Mouse (Mus musculus): ENCODE results near the gene Ddo. TPM values are rescaled to one million over a fixed set of nuclear protein-coding genes. Genes with fewer than 3 reads are reported as not detected.
A peak's percentile ranks its signal among the peaks of the same experiment; 100 is the strongest.

Gene Ddo
- total RNA-seq, 1 experiment: not detected

GRCm38 (mm10) chr10:40711127-40711526 is 81.3 kb downstream of the Ddo start:
- no peak overlapping the region for H3K27ac ChIP-seq (ENCODE audit: insufficient read depth, low read depth, low read length, poor library complexity, severe bottlenecking)
- TF ChIP-seq ZNF384 (IDR thresholded peaks at IDR 0.05; ENCODE audit: low read depth, low read length): no peak
- no peak for TF ChIP-seq MAFK (IDR thresholded peaks at IDR 0.05; ENCODE audit: insufficient read depth, low read depth, low read length)
- no peak for TF ChIP-seq ZC3H11A (IDR thresholded peaks at IDR 0.05; ENCODE audit: borderline replicate concordance, low read depth, low read length)
- TF ChIP-seq CHD2 (IDR thresholded peaks at IDR 0.05; ENCODE audit: low read depth, low read length): no peak
- TF ChIP-seq HCFC1 (IDR thresholded peaks at IDR 0.05; ENCODE audit: borderline replicate concordance, insufficient read depth, low read length): no peak
- H3K9me3 ChIP-seq (ENCODE audit: control insufficient read depth, insufficient read depth, low read depth, low read length): no peaks in the 10 kb centered on the region
- no peaks in the 10 kb centered on the region for H3K36me3 ChIP-seq (ENCODE audit: control insufficient read depth, insufficient read depth, low read length, poor library complexity, severe bottlenecking)
- DNase-seq (ENCODE audit: low read depth, low spot score): no peak
- in situ Hi-C loops (cut with MboI; ENCODE audit: low sequenced_read_pairs in 2 of 2, unreplicated experiment in 2 of 2): no loop called here
- peaks cover 0 to 6% of the 10 kb centered on the region in 2 experiments; a peak in 1 of 4 replicates for H3K4me1 ChIP-seq (ENCODE audit: control insufficient read depth in 2 of 2, insufficient read depth in 2 of 2, low read length in 2 of 2, poor library complexity in 1 of 2)
- H3K4me3 ChIP-seq (ENCODE audit: insufficient read depth in 1 of 2, low read depth in 1 of 2, low read length in 2 of 2, poor library complexity in 1 of 2, severe bottlenecking in 1 of 2): no peak overlapping the region
- H3K9ac ChIP-seq (ENCODE audit: insufficient read depth, low read depth, low read length, poor library complexity, severe bottlenecking): no peak overlapping the region

DNA sequence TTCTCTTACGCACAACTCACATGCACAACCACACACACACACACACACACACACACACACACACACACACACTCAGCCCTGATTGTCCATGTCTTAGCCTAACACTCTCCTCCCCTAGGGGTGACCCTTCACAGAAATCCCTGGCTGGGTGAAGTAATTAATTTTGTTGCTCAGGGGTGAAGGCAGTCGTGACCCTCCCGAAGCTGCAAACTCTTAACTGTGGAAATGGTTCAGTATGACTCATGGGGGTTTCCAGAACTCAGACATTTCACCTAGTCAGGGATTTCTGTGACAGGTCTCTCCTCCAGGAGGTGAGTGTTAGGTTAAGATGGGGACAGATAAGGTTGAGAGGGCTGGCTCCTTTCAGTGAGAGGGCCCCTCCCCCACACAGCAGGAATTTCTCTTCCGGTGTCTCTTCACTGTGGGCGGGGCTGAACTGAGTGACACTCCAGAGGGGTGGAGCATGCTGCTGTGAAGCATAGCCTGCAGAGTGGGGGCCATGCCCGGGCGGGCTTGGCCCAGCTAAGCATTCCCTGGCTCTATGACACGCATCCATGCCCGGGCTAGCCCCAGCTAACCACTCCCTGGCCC is 83.3 kb downstream of the Ddo start:
- DNase-seq (ENCODE audit: low read depth, low spot score): peak; percentile 45

GRCm38 (mm10) chr10:40713829-40714228 is 84.0 kb downstream of the Ddo start:
- Histone ChIP-seq H3K9ac (ENCODE audit: insufficient read depth, low read depth, low read length, poor library complexity, severe bottlenecking) (no peak overlapping the region), H3K9me3 (ENCODE audit: control insufficient read depth, insufficient read depth, low read depth, low read length) (no peaks in the 10 kb centered on the region), H3K4me3 (ENCODE audit: insufficient read depth in 1 of 2, low read depth in 1 of 2, low read length in 2 of 2, poor library complexity in 1 of 2, severe bottlenecking in 1 of 2) (no peak overlapping the region), H3K27ac (ENCODE audit: insufficient read depth, low read depth, low read length, poor library complexity, severe bottlenecking) (no peak overlapping the region), H3K4me1 (ENCODE audit: control insufficient read depth in 2 of 2, insufficient read depth in 2 of 2, low read length in 2 of 2, poor library complexity in 1 of 2) (peaks cover 0 to 6% of the 10 kb centered on the region in 2 experiments; a peak in 1 of 4 replicates), H3K36me3 (ENCODE audit: control insufficient read depth, insufficient read depth, low read length, poor library complexity, severe bottlenecking) (no peaks in the 10 kb centered on the region)
- TF ChIP-seq ZNF384 (IDR thresholded peaks at IDR 0.05; ENCODE audit: low read depth, low read length) (no peak), CHD2 (IDR thresholded peaks at IDR 0.05; ENCODE audit: low read depth, low read length) (no peak), ZC3H11A (IDR thresholded peaks at IDR 0.05; ENCODE audit: borderline replicate concordance, low read depth, low read length) (no peak), HCFC1 (IDR thresholded peaks at IDR 0.05; ENCODE audit: borderline replicate concordance, insufficient read depth, low read length) (no peak), MAFK (IDR thresholded peaks at IDR 0.05; ENCODE audit: insufficient read depth, low read depth, low read length) (no peak)
- no peak for DNase-seq (ENCODE audit: low read depth, low spot score)
- in situ Hi-C loops (cut with MboI; ENCODE audit: low sequenced_read_pairs in 2 of 2, unreplicated experiment in 2 of 2): no loop called here

More for the DNA sequence above, 83.3 kb downstream of the Ddo start:
- Histone ChIP-seq H3K4me3 (ENCODE audit: insufficient read depth in 1 of 2, low read depth in 1 of 2, low read length in 2 of 2, poor library complexity in 1 of 2, severe bottlenecking in 1 of 2) (no peak overlapping the region), H3K9ac (ENCODE audit: insufficient read depth, low read depth, low read length, poor library complexity, severe bottlenecking) (no peak overlapping the region), H3K36me3 (ENCODE audit: control insufficient read depth, insufficient read depth, low read length, poor library complexity, severe bottlenecking) (no peaks in the 10 kb centered on the region), H3K4me1 (ENCODE audit: control insufficient read depth in 2 of 2, insufficient read depth in 2 of 2, low read length in 2 of 2, poor library complexity in 1 of 2) (peaks cover 0 to 6% of the 10 kb centered on the region in 2 experiments; a peak in 1 of 4 replicates), H3K9me3 (ENCODE audit: control insufficient read depth, insufficient read depth, low read depth, low read length) (no peaks in the 10 kb centered on the region), H3K27ac (ENCODE audit: insufficient read depth, low read depth, low read length, poor library complexity, severe bottlenecking) (no peak overlapping the region)
- no peak for TF ChIP-seq CHD2 (IDR thresholded peaks at IDR 0.05; ENCODE audit: low read depth, low read length)
- TF ChIP-seq MAFK (IDR thresholded peaks at IDR 0.05; ENCODE audit: insufficient read depth, low read depth, low read length): no peak
- no peak for TF ChIP-seq ZNF384 (IDR thresholded peaks at IDR 0.05; ENCODE audit: low read depth, low read length)
- TF ChIP-seq HCFC1 (IDR thresholded peaks at IDR 0.05; ENCODE audit: borderline replicate concordance, insufficient read depth, low read length): no peak
- TF ChIP-seq ZC3H11A (IDR thresholded peaks at IDR 0.05; ENCODE audit: borderline replicate concordance, low read depth, low read length): no peak
- in situ Hi-C loops (cut with MboI; ENCODE audit: low sequenced_read_pairs in 2 of 2, unreplicated experiment in 2 of 2): no loop called here

DNA sequence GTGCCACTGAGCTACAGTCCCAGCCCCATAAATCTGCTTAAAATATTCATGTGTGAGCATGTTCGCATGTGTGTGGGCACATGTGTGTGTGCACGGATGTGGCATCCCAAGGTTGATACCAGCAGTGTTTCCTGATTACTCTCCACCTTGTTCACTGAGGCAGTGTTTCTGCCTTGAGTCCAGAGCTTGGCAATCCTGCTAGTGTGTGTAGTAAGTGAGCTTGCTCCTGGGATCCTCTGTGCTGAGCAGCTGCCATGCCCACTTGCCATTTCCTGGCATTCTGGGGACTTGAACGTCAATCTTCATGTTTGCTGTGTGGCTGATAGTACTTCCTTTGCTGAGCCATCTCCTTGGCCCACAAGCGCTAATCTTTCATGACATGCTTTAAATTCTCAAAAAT is 85.3 kb downstream of the Ddo start:
- H3K4me1 ChIP-seq (ENCODE audit: control insufficient read depth in 2 of 2, insufficient read depth in 2 of 2, low read length in 2 of 2, poor library complexity in 1 of 2): peaks cover 0 to 6% of the 10 kb centered on the region in 2 experiments; a peak in 1 of 4 replicates
- H3K36me3 ChIP-seq (ENCODE audit: control insufficient read depth, insufficient read depth, low read length, poor library complexity, severe bottlenecking): no peaks in the 10 kb centered on the region
- H3K9ac ChIP-seq (ENCODE audit: insufficient read depth, low read depth, low read length, poor library complexity, severe bottlenecking): no peak overlapping the region
- no peak overlapping the region for H3K27ac ChIP-seq (ENCODE audit: insufficient read depth, low read depth, low read length, poor library complexity, severe bottlenecking)
- no peaks in the 10 kb centered on the region for H3K9me3 ChIP-seq (ENCODE audit: control insufficient read depth, insufficient read depth, low read depth, low read length)
- no peak overlapping the region for H3K4me3 ChIP-seq (ENCODE audit: insufficient read depth in 1 of 2, low read depth in 1 of 2, low read length in 2 of 2, poor library complexity in 1 of 2, severe bottlenecking in 1 of 2)
- no peak for TF ChIP-seq MAFK (IDR thresholded peaks at IDR 0.05; ENCODE audit: insufficient read depth, low read depth, low read length)
- no peak for TF ChIP-seq CHD2 (IDR thresholded peaks at IDR 0.05; ENCODE audit: low read depth, low read length)
- TF ChIP-seq HCFC1 (IDR thresholded peaks at IDR 0.05; ENCODE audit: borderline replicate concordance, insufficient read depth, low read length): no peak
- TF ChIP-seq ZNF384 (IDR thresholded peaks at IDR 0.05; ENCODE audit: low read depth, low read length): no peak
- no peak for TF ChIP-seq ZC3H11A (IDR thresholded peaks at IDR 0.05; ENCODE audit: borderline replicate concordance, low read depth, low read length)
- DNase-seq (ENCODE audit: low read depth, low spot score): no peak
- in situ Hi-C loops (cut with MboI; ENCODE audit: low sequenced_read_pairs in 2 of 2, unreplicated experiment in 2 of 2): no loop called here

Measured in ES-E14 (cell line).